In genomic region chrX:143904689-143905088, GRCm38 (mm10) we compare ENCODE assay signal across 12 mouse cellular contexts. TPM values are rescaled to one million over a fixed set of nuclear protein-coding genes. Genes with fewer than 3 reads are reported as not detected.
DNase-seq lines count a peak whose midpoint lies in the region; ATAC-seq and TF ChIP-seq lines count a peak whose summit lies in the region.
"Had no signal": no experiment of that assay in that cellular context is flagged by ENCODE, and none has a peak within 500 bp of the region (broad histone marks: within the 10 kb centered on the region; RNA-seq: fewer than 3 reads in every experiment).

No protein-coding gene starts in this region.

- no peak for ATAC-seq in forebrain, embryonic 14.5 days
- no peak for ATAC-seq in forebrain, embryonic 12.5 days (ENCODE audit: low FRiP score)
- no peak for ATAC-seq in lung, postnatal 0 days
- ATAC-seq in intestine, embryonic 16.5 days: no peak

- no peaks in the 10 kb centered on the region for H3K36me3 ChIP-seq in forebrain, embryonic 14.5 days (ENCODE audit: control insufficient read depth, insufficient read depth, low read length)
- no peaks in the 10 kb centered on the region for H3K36me3 ChIP-seq in forebrain, embryonic 12.5 days (replicated peaks)
- no peaks in the 10 kb centered on the region for H3K36me3 ChIP-seq in lung, postnatal 0 days (ENCODE audit: insufficient read depth, low read length)
- no peaks in the 10 kb centered on the region for H3K36me3 ChIP-seq in myocyte (ENCODE audit: control insufficient read depth, insufficient read depth)
- H3K36me3 ChIP-seq in intestine, embryonic 16.5 days (ENCODE audit: control insufficient read depth, insufficient read depth, low read length): no peaks in the 10 kb centered on the region

- H3K9ac ChIP-seq in forebrain, embryonic 14.5 days (ENCODE audit: low read length): no peak overlapping the region
- H3K9ac ChIP-seq in forebrain, embryonic 12.5 days: no peak overlapping the region
- no peak overlapping the region for H3K9ac ChIP-seq in lung, postnatal 0 days (replicated peaks; ENCODE audit: low read depth)
- H3K9ac ChIP-seq in intestine, embryonic 16.5 days (ENCODE audit: low read depth, low read length): no peak overlapping the region

- H3K27ac ChIP-seq in forebrain, embryonic 14.5 days (ENCODE audit: low read depth, low read length): no peak overlapping the region
- no peak overlapping the region for H3K27ac ChIP-seq in forebrain, embryonic 12.5 days
- no peak overlapping the region for H3K27ac ChIP-seq in lung, postnatal 0 days (ENCODE audit: low read length)
- H3K27ac ChIP-seq in intestine, embryonic 16.5 days (ENCODE audit: low read length): no peak overlapping the region

- TF ChIP-seq POLR2A in lung, adult 2 months (IDR thresholded peaks at IDR 0.05; ENCODE audit: borderline replicate concordance, extremely low read depth, low read depth, low read length): no peak
- no peak for TF ChIP-seq POLR2A in myocyte (IDR thresholded peaks at IDR 0.05; ENCODE audit: insufficient read length, low read depth)

- H3K79me2 ChIP-seq in myocyte (ENCODE audit: control insufficient read depth, insufficient read depth): no peaks in the 10 kb centered on the region

- peak; percentile 42 for DNase-seq in forebrain, embryonic 14.5 days (ENCODE audit: low spot score)
- peak; percentile 22 for DNase-seq in lung, postnatal 0 days (ENCODE audit: low spot score)
- DNase-seq in lung, adult 2 months: no peak
- peak; percentile 3 for DNase-seq in c-Kit-positive CD71-positive TER-119-negative erythroid progenitor cells, embryonic 14.5 days (ENCODE audit: low read depth)
- DNase-seq in urinary bladder, postnatal 4 days (ENCODE audit: low spot score in 2 of 2): no peak
- DNase-seq: cerebellum, adult 9-10 months; right cerebral cortex, adult 18-20 months; thymus, postnatal 36 days had no signal

- peaks cover 2% of the 10 kb centered on the region; the same call in 1 of the 2 replicates for H3K4me1 ChIP-seq in forebrain, embryonic 14.5 days (ENCODE audit: control insufficient read depth, insufficient read depth, low read length)
- peaks cover 17% of the 10 kb centered on the region for H3K4me1 ChIP-seq in forebrain, embryonic 12.5 days
- H3K4me1 ChIP-seq in lung, postnatal 0 days (ENCODE audit: insufficient read depth, low read depth, low read length): no peaks in the 10 kb centered on the region
- no peaks in the 10 kb centered on the region for H3K4me1 ChIP-seq in lung, adult 2 months (ENCODE audit: control insufficient read depth, insufficient read depth, low read length)
- H3K4me1 ChIP-seq in intestine, embryonic 16.5 days (ENCODE audit: control insufficient read depth, insufficient read depth, low read length): no peaks in the 10 kb centered on the region

- WGBS in forebrain, embryonic 14.5 days: 28% methylated on average over 2 of the region's 2 CpGs
- WGBS in forebrain, embryonic 12.5 days: 16% methylated on average over 2 of the region's 2 CpGs
- 24% methylated on average over 2 of the region's 2 CpGs for WGBS in lung, postnatal 0 days
- 17% methylated on average over 2 of the region's 2 CpGs for WGBS in lung, adult 2 months
- WGBS in intestine, embryonic 16.5 days: 23% methylated on average over 2 of the region's 2 CpGs

- TF ChIP-seq CTCF in lung, postnatal 0 days (IDR thresholded peaks at IDR 0.05): no peak
- no peak for TF ChIP-seq CTCF in lung, adult 2 months (IDR thresholded peaks at IDR 0.05; ENCODE audit: insufficient read depth, low read length)

- no peaks in the 10 kb centered on the region for H3K9me3 ChIP-seq in forebrain, embryonic 14.5 days (replicated peaks; ENCODE audit: control insufficient read depth, low read length)
- no peaks in the 10 kb centered on the region for H3K9me3 ChIP-seq in forebrain, embryonic 12.5 days
- no peaks in the 10 kb centered on the region for H3K9me3 ChIP-seq in lung, postnatal 0 days (ENCODE audit: low read length)
- no peaks in the 10 kb centered on the region for H3K9me3 ChIP-seq in intestine, embryonic 16.5 days (ENCODE audit: control insufficient read depth, low read length)

- no peaks in the 10 kb centered on the region for H3K27me3 ChIP-seq in forebrain, embryonic 14.5 days (replicated peaks; ENCODE audit: control insufficient read depth, insufficient read depth, low read length)
- H3K27me3 ChIP-seq in forebrain, embryonic 12.5 days: no peaks in the 10 kb centered on the region
- H3K27me3 ChIP-seq in lung, postnatal 0 days (replicated peaks; ENCODE audit: insufficient read depth, low read length): no peaks in the 10 kb centered on the region
- no peaks in the 10 kb centered on the region for H3K27me3 ChIP-seq in myocyte (ENCODE audit: control insufficient read depth, insufficient read depth, insufficient read length)
- H3K27me3 ChIP-seq in intestine, embryonic 16.5 days (replicated peaks; ENCODE audit: control insufficient read depth, insufficient read depth, low read length): no peaks in the 10 kb centered on the region

- H3K4me2 ChIP-seq in forebrain, embryonic 14.5 days (ENCODE audit: low read length): no peak overlapping the region
- no peak overlapping the region for H3K4me2 ChIP-seq in forebrain, embryonic 12.5 days
- no peak overlapping the region for H3K4me2 ChIP-seq in lung, postnatal 0 days (replicated peaks; ENCODE audit: low read depth, low read length)
- no peak overlapping the region for H3K4me2 ChIP-seq in myocyte (ENCODE audit: low read depth)
- no peak overlapping the region for H3K4me2 ChIP-seq in intestine, embryonic 16.5 days (ENCODE audit: low read depth, low read length)

- no peak overlapping the region for H3K4me3 ChIP-seq in forebrain, embryonic 14.5 days (ENCODE audit: low read depth, low read length)
- no peak overlapping the region for H3K4me3 ChIP-seq in forebrain, embryonic 12.5 days (replicated peaks)
- no peak overlapping the region for H3K4me3 ChIP-seq in lung, postnatal 0 days (ENCODE audit: low read depth, low read length)
- H3K4me3 ChIP-seq in lung, adult 2 months (replicated peaks; ENCODE audit: extremely low read depth, low read depth, low read length): no peak overlapping the region
- H3K4me3 ChIP-seq in myocyte: no peak overlapping the region
- no peak overlapping the region for H3K4me3 ChIP-seq in intestine, embryonic 16.5 days (ENCODE audit: low read length)

- H3ac ChIP-seq in myocyte (ENCODE audit: control insufficient read depth, insufficient read length): no peak overlapping the region

- no peak for TF ChIP-seq EP300 in lung, postnatal 0 days (IDR thresholded peaks at IDR 0.05)

TF ChIP-seq in myocyte, 11 proteins besides CTCF, POLR2A, EP300 and RAD21:
- TF ChIP-seq E2F4 (IDR thresholded peaks at IDR 0.05; ENCODE audit: insufficient read depth) (no peak), TCF12 (IDR thresholded peaks at IDR 0.05; ENCODE audit: insufficient read depth, poor library complexity, severe bottlenecking) (no peak), REST (IDR thresholded peaks at IDR 0.05; ENCODE audit: insufficient read depth, insufficient read length) (peak; percentile 84)

RNA-seq across cellular contexts. Expression of gene Dcx, which starts 28.4 kb away (rescaled TPM):
- 233 and 299 TPM in 2 replicates for polyA plus RNA-seq in forebrain, embryonic 14.5 days (2014; fragmentation: Nextera tagmentation; extraction: Ambion mirVana)
- polyA plus RNA-seq in forebrain, embryonic 12.5 days (2016; fragmentation: Nextera tagmentation; extraction: Ambion mirVana): 139 and 171 TPM in 2 replicates
- 0.18 and 0.23 TPM in 2 replicates for polyA plus RNA-seq in lung, postnatal 0 days (2015; fragmentation: Nextera tagmentation; extraction: Ambion mirVana)
- polyA plus RNA-seq in lung, adult 2 months (2012; rRNA removed): not detected in 2 replicates
- polyA plus RNA-seq in myocyte (2012; fragmentation: generic; extraction: Trizol): 0.02 TPM
- 1.8 and 2.1 TPM in 2 replicates for polyA plus RNA-seq in intestine, embryonic 16.5 days (2015; fragmentation: Nextera tagmentation; extraction: Ambion mirVana)
- polyA plus RNA-seq: gonadal fat pad, adult 2 months had no signal

Comparison
In these comparisons a context has a peak if more than half of its experiments do, and no peak if none do; other contexts are left out.
1. DNase-seq: peak in forebrain, embryonic 14.5 days (single experiment), lung, postnatal 0 days (single experiment) and c-Kit-positive CD71-positive TER-119-negative erythroid progenitor cells, embryonic 14.5 days (single experiment); none in lung, adult 2 months (single experiment) and urinary bladder, postnatal 4 days (0 of 2).
2. RNA of gene Dcx, which starts 28.4 kb away (polyA plus RNA-seq): 233 to 299 TPM in forebrain, embryonic 14.5 days and 139 to 171 TPM in forebrain, embryonic 12.5 days; 1.8 to 2.1 TPM in intestine, embryonic 16.5 days, 0.18 to 0.23 TPM in lung, postnatal 0 days, 0.02 TPM in myocyte (single experiment) and not detected in lung, adult 2 months; every median in the first group is over 10 times any median in the second.